Mouse (Mus musculus): ENCODE results near the gene Cd82. TPM values are rescaled to one million over a fixed set of nuclear protein-coding genes. Genes with fewer than 3 reads are reported as not detected.

Gene Cd82
- polyA plus RNA-seq, 1 experiment from 2014 or later, result 58.8 TPM

DNA sequence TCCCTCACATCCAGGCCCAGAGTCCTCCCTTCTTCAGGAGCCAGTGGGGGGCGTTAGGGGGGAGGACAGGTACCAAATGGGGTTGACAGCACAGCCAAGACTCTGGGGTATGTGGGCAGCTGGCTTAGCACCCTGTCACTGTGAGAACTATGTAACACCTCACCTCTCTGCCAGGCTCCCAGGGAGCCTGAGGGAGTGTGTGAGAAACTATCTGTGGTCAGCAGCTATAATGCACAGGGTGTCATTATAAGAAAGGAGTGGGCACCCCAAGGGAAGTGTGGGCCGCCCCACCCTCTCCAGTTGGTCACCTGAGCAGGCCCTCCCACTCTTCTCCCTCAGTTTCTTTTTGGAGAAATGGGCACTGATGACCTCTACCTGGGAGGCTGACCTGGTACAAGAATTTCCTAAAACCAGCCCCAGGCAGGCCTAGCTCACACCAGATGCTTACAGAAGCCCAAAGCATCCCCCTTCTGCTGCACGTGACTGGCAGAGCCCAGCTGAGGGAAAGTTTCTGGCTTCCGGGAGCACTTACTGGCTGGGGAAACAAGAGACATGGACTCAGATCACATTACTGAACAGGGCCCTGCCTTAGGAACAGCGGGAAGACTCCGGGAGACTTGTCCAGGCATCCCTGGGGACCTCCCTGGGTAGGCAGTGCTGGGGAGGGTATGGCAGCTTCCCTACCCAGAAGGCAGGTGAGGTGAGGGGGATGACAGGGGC, 11.6 kb downstream of the Cd82 start:
- H3K4me1 ChIP-seq (ENCODE audit: control insufficient read depth, insufficient read depth, low read length), result peaks cover 26% of the 10 kb centered on the region
- no peak overlapping the region for H3K9ac ChIP-seq (ENCODE audit: low read length)
- no peak overlapping the region for H3K4me2 ChIP-seq (ENCODE audit: low read depth, low read length)
- no peaks in the 10 kb centered on the region for H3K36me3 ChIP-seq (ENCODE audit: control insufficient read depth, insufficient read depth)
- no peak overlapping the region for H3K4me3 ChIP-seq (ENCODE audit: low read length)
- H3K9me3 ChIP-seq (replicated peaks; ENCODE audit: control insufficient read depth, low read length), result no peaks in the 10 kb centered on the region
- no peaks in the 10 kb centered on the region for H3K27me3 ChIP-seq (ENCODE audit: control insufficient read depth, insufficient read depth, low read length)
- no peak overlapping the region; the same call in 1 of the 2 replicates for H3K27ac ChIP-seq (ENCODE audit: low read length)
- ATAC-seq (replicated peaks; ENCODE audit: extremely low read depth, insufficient read depth, low FRiP score), result no peak
- WGBS, result 60% methylated on average over 6 of the region's 6 CpGs

DNA sequence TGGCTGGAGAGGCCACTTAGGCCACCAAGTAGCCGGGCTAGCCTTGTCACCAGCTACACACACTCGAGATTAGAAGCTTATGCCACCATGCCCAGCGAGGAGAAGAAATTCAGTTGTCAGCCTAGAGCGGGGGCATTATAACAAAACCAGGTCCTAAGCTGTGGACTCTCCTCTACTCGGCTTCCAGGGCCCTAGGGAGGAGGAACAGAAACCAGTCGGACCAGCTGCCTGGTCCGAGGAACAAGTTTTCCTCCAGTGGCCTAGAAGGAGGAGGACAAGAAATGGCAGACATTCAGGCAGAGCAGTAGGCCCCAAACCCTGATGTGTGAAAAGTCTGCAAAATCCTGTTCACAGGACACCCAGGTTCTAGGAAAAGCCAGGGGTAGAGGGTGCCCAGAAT, 12.2 kb downstream of the Cd82 start:
- Histone ChIP-seq H3K9ac (ENCODE audit: low read length) (no peak overlapping the region), H3K9me3 (replicated peaks; ENCODE audit: control insufficient read depth, low read length) (no peaks in the 10 kb centered on the region), H3K4me3 (ENCODE audit: low read length) (no peak overlapping the region), H3K4me2 (ENCODE audit: low read depth, low read length) (no peak overlapping the region), H3K27ac (ENCODE audit: low read length) (no peak overlapping the region), H3K4me1 (ENCODE audit: control insufficient read depth, insufficient read depth, low read length) (peaks cover 26% of the 10 kb centered on the region), H3K36me3 (ENCODE audit: control insufficient read depth, insufficient read depth) (no peaks in the 10 kb centered on the region), H3K27me3 (ENCODE audit: control insufficient read depth, insufficient read depth, low read length) (no peaks in the 10 kb centered on the region)
- ATAC-seq (replicated peaks; ENCODE audit: extremely low read depth, insufficient read depth, low FRiP score), result no peak
- WGBS, result 81% methylated on average over 7 of the region's 7 CpGs

DNA sequence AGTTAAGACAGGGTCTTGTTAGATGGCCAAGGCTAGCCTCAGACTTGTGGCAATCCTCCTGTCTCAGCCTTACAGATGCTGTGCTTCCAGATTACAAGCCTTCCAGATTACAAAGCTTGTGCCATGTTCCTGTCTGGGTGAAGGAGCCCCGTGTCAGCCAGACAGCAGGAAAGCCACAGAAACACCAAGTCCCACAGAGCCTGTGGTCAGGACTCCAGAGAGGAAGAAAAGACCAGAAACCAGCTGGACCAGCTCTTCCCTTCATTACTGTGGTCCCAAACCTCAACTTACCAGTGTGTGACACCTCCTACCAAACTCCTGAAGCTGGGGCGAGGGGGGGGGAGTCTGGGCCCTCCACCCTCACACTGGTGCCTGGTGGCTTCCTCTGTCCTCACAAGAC, 13.3 kb downstream of the Cd82 start:
- H3K27me3 ChIP-seq (ENCODE audit: control insufficient read depth, insufficient read depth, low read length), result no peaks in the 10 kb centered on the region
- no peak overlapping the region for H3K27ac ChIP-seq (ENCODE audit: low read length)
- no peak overlapping the region for H3K4me3 ChIP-seq (ENCODE audit: low read length)
- no peak overlapping the region for H3K4me2 ChIP-seq (ENCODE audit: low read depth, low read length)
- 74% methylated on average over 2 of the region's 2 CpGs for WGBS
- no peaks in the 10 kb centered on the region for H3K36me3 ChIP-seq (ENCODE audit: control insufficient read depth, insufficient read depth)
- H3K4me1 ChIP-seq (ENCODE audit: control insufficient read depth, insufficient read depth, low read length), result peaks cover 20% of the 10 kb centered on the region
- no peak overlapping the region for H3K9ac ChIP-seq (ENCODE audit: low read length)
- ATAC-seq (replicated peaks; ENCODE audit: extremely low read depth, insufficient read depth, low FRiP score), result no peak
- H3K9me3 ChIP-seq (replicated peaks; ENCODE audit: control insufficient read depth, low read length), result no peaks in the 10 kb centered on the region

DNA sequence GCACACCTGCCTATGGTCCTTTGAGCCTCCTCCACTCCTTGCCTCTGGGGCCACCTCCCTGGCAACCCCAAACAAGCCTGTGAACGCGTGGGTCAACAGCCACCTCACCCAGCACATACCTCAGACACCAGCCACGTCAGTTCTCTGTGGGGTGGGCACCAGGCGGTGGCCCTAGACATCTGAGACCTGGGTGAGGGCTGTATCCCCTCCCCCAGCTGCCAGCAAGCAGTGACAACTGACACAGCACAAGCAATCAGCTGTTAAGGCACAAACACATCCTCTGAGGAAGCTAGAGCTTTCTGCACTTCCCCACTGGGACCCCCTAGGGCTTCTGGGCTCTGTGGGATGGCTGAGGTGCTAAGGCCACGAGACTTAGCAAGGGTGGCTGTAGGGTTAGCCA, 14.2 kb downstream of the Cd82 start:
- Histone ChIP-seq H3K9ac (ENCODE audit: low read length) (no peak overlapping the region), H3K9me3 (replicated peaks; ENCODE audit: control insufficient read depth, low read length) (no peaks in the 10 kb centered on the region), H3K27me3 (ENCODE audit: control insufficient read depth, insufficient read depth, low read length) (no peaks in the 10 kb centered on the region), H3K4me3 (ENCODE audit: low read length) (no peak overlapping the region), H3K4me2 (ENCODE audit: low read depth, low read length) (no peak overlapping the region), H3K27ac (ENCODE audit: low read length) (no peak overlapping the region), H3K4me1 (ENCODE audit: control insufficient read depth, insufficient read depth, low read length) (peaks cover 13% of the 10 kb centered on the region), H3K36me3 (ENCODE audit: control insufficient read depth, insufficient read depth) (no peaks in the 10 kb centered on the region)
- ATAC-seq (replicated peaks; ENCODE audit: extremely low read depth, insufficient read depth, low FRiP score), result no peak
- 64% methylated on average over 5 of the region's 5 CpGs for WGBS

DNA sequence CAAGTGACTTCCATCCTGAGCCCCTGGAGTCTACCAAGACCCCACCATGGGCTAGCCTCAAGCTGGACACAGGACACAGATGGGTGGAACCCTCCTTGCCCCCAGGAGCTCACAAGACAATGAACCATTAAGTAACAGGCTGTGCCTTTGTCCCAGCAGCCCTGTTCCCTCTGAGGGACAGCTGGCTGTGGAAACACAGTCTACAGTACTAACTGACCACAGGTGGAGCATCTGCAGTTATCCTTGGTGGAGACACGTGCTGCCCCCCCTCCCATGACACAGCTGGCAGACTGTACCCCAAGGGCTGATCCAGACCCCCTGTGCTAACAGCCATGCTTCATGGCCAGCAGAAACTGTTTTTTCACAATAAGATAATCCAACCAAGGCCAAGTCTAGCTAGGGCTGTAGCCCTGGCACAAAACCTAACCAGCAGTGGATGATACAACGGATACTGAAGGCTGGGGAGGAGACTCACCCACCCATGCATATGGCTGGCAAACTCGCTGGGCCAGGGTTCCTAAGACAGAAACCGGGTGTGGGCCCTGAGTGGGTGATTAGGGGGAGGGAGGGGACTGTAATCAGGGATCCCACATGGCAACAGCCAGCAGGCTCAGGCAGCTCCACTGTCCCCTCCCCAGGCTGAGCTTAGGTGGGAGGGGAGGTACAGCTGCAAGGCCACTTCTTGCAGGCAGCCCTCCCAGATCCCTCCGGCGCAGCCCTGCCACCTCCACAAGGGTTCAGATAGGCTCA, 15.3 kb downstream of the Cd82 start:
- no peaks in the 10 kb centered on the region for H3K27me3 ChIP-seq (ENCODE audit: control insufficient read depth, insufficient read depth, low read length)
- no peak overlapping the region for H3K27ac ChIP-seq (ENCODE audit: low read length)
- H3K4me1 ChIP-seq (ENCODE audit: control insufficient read depth, insufficient read depth, low read length), result peaks cover 9% of the 10 kb centered on the region

DNA sequence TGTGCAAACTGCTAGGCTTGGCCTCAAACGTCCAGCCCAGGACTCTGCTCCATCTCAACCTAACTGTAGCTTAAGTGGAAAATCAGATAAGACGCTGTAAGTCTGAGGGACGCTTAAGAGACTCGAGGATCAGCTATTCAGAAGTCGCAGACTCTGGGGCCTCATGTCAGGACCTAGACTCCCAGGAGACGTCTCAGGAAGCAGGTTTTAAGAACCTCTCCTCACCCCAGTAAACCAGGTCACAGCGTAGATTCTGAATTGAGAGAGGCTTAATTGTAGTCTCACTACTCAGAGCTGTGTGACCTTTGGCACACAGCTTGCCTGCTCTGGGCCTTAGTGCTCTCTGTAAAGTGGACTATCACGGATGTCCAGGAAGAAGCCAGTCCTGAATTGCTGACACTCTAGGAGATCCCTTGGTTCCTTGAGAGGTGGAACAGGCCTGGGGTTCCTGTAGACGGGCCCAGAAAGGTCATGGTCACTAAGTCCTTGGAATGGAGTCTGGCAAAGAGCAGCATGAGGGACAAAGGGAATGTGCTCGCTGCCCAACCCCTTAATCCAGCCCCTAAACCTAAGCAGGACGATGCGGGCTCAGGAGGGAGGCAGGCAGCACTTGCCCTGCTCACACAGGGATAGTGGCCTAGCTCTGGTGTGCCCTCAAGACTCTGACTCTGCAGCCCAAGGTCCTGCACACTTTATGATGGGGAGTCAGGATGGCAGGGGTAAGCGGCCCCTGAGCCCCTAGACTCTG, 16.2 kb downstream of the Cd82 start:
- no peaks in the 10 kb centered on the region for H3K9me3 ChIP-seq (replicated peaks; ENCODE audit: control insufficient read depth, low read length)
- H3K4me2 ChIP-seq (ENCODE audit: low read depth, low read length), result no peak overlapping the region
- H3K4me1 ChIP-seq (ENCODE audit: control insufficient read depth, insufficient read depth, low read length), result 0 out of 2 replicates have a peak, but pooled peaks cover under 1% of the 10 kb centered on the region
- ATAC-seq (replicated peaks; ENCODE audit: extremely low read depth, insufficient read depth, low FRiP score), result no peak
- no peaks in the 10 kb centered on the region for H3K27me3 ChIP-seq (ENCODE audit: control insufficient read depth, insufficient read depth, low read length)
- H3K4me3 ChIP-seq (ENCODE audit: low read length), result no peak overlapping the region
- no peak overlapping the region for H3K9ac ChIP-seq (ENCODE audit: low read length)
- no peak overlapping the region for H3K27ac ChIP-seq (ENCODE audit: low read length)
- 61% methylated on average over 13 of the region's 13 CpGs for WGBS
- H3K36me3 ChIP-seq (ENCODE audit: control insufficient read depth, insufficient read depth), result no peaks in the 10 kb centered on the region

More for the DNA sequence above, 15.3 kb downstream of the Cd82 start:
- ATAC-seq (replicated peaks; ENCODE audit: extremely low read depth, insufficient read depth, low FRiP score), result no peak
- 81% methylated on average over 6 of the region's 6 CpGs for WGBS
- H3K36me3 ChIP-seq (ENCODE audit: control insufficient read depth, insufficient read depth), result no peaks in the 10 kb centered on the region
- no peak overlapping the region for H3K4me3 ChIP-seq (ENCODE audit: low read length)
- no peaks in the 10 kb centered on the region for H3K9me3 ChIP-seq (replicated peaks; ENCODE audit: control insufficient read depth, low read length)
- H3K9ac ChIP-seq (ENCODE audit: low read length), result no peak overlapping the region
- no peak overlapping the region for H3K4me2 ChIP-seq (ENCODE audit: low read depth, low read length)

DNA sequence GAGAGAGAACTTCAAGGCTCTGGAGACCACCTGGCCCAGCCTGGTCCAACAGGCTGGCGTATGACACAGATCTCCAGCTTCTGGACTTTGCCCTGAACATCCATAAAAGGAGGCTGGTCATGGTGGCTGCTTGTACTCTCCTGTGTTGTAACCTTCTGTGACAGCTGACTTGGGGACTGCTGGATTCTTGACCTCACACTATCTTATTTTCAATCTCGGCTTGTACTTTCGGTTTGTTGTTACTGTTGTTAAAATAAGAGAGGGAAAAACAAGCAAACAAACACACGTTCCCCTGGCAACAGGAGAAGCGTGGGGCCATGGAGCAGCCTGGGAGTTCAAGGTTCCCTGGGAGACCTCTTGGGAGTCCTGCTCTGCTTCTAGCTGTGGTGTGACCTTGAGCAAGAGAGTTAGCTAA, 17.7 kb downstream of the Cd82 start:
- Histone ChIP-seq H3K9me3 (replicated peaks; ENCODE audit: control insufficient read depth, low read length) (no peaks in the 10 kb centered on the region), H3K4me3 (ENCODE audit: low read length) (no peak overlapping the region), H3K4me1 (ENCODE audit: control insufficient read depth, insufficient read depth, low read length) (no peaks in the 10 kb centered on the region), H3K4me2 (ENCODE audit: low read depth, low read length) (no peak overlapping the region), H3K27me3 (ENCODE audit: control insufficient read depth, insufficient read depth, low read length) (no peaks in the 10 kb centered on the region), H3K9ac (ENCODE audit: low read length) (no peak overlapping the region), H3K27ac (ENCODE audit: low read length) (no peak overlapping the region), H3K36me3 (ENCODE audit: control insufficient read depth, insufficient read depth) (no peaks in the 10 kb centered on the region)
- WGBS, result 79% methylated on average over 5 of the region's 5 CpGs
- ATAC-seq (replicated peaks; ENCODE audit: extremely low read depth, insufficient read depth, low FRiP score), result no peak

DNA sequence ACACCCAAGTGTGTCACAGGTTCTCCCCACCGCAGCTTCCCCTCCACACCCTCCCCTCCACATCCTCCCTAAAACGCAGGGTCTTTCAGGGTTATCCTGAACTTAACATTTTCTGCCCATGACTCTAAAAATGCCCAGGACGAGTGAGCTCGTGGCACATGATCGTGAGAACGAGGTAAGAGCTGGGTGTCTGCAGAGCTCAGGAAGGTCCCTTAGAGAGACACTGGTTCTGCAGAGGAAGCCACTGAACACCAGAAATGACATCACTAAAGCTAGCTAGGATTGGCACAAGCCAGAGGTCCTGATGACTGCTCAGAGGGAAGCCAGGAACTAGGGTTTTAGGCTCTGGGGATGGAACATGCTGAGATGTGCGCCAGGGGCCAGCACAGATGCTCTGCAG, 18.7 kb downstream of the Cd82 start:
- peaks cover 5% of the 10 kb centered on the region for H3K4me1 ChIP-seq (ENCODE audit: control insufficient read depth, insufficient read depth, low read length)
- no peak for ATAC-seq (replicated peaks; ENCODE audit: extremely low read depth, insufficient read depth, low FRiP score)
- 69% methylated on average over 7 of the region's 7 CpGs for WGBS

DNA sequence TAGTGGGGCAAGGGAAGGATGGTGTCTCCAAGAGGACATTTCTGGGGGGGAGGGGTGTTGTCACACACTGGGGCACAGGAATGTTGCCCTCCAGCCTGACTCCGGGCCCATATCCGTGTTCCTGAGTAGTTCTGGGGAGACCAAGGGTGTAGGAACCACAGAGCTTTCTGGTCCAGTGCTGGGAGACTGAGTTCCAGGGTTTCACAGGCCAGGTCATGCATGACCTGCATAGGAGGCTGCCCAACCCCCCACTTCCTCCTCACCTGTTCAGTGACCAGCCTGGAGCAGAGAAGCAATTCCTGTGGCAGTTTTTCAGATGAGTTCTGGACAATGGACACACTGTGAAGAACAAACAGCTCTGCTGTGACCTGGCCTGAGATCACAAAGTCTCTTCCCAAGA, 19.8 kb downstream of the Cd82 start:
- Histone ChIP-seq H3K4me1 (ENCODE audit: control insufficient read depth, insufficient read depth, low read length) (peaks cover 5% of the 10 kb centered on the region), H3K4me2 (ENCODE audit: low read depth, low read length) (no peak overlapping the region), H3K27ac (ENCODE audit: low read length) (no peak overlapping the region), H3K27me3 (ENCODE audit: control insufficient read depth, insufficient read depth, low read length) (no peaks in the 10 kb centered on the region), H3K4me3 (ENCODE audit: low read length) (no peak overlapping the region), H3K36me3 (ENCODE audit: control insufficient read depth, insufficient read depth) (no peaks in the 10 kb centered on the region), H3K9me3 (replicated peaks; ENCODE audit: control insufficient read depth, low read length) (no peaks in the 10 kb centered on the region), H3K9ac (ENCODE audit: low read length) (no peak overlapping the region)
- WGBS, result 74% methylated on average over 2 of the region's 2 CpGs
- ATAC-seq (replicated peaks; ENCODE audit: extremely low read depth, insufficient read depth, low FRiP score), result no peak

More for the DNA sequence above, 18.7 kb downstream of the Cd82 start:
- no peaks in the 10 kb centered on the region for H3K27me3 ChIP-seq (ENCODE audit: control insufficient read depth, insufficient read depth, low read length)
- no peak overlapping the region for H3K9ac ChIP-seq (ENCODE audit: low read length)
- H3K9me3 ChIP-seq (replicated peaks; ENCODE audit: control insufficient read depth, low read length), result no peaks in the 10 kb centered on the region
- no peak overlapping the region for H3K4me3 ChIP-seq (ENCODE audit: low read length)
- H3K4me2 ChIP-seq (ENCODE audit: low read depth, low read length), result no peak overlapping the region
- no peaks in the 10 kb centered on the region for H3K36me3 ChIP-seq (ENCODE audit: control insufficient read depth, insufficient read depth)
- H3K27ac ChIP-seq (ENCODE audit: low read length), result no peak overlapping the region

Data from heart, embryonic 16.5 days (tissue).